Mouse (Mus musculus) kidney, postnatal 4 days (tissue): ENCODE results near the gene Olfr1392.
"Not testable (repeated sequence)": the region's sequence is repeated elsewhere in the genome, so short reads cannot be mapped to it uniquely, and the experiment has no call there.

Experiments used
- DNase-seq, 2 experiments: peaks; one replicate each; pipeline ENCODE4 v3.0.0; 2021; ENCODE audit warnings: mixed read lengths in 2 of 2

Olfr1392 gene

GRCm38 (mm10) chr11:49284982-49285381, at the start of gene Olfr1392:
Olfr1392 (plus strand) TSS chr11:49285282.
- DNase-seq = not testable (repeated sequence)

GRCm38 (mm10) chr11:49235459-49236207, 49.4 kb upstream of the Olfr1392 start:
- DNase-seq = no peak

GRCm38 (mm10) chr11:49236891-49237290, 48.2 kb upstream of the Olfr1392 start:
- no peak for DNase-seq

- no peak for DNase-seq
Observed at GRCm38 (mm10) chr11:49237532-49237931, 47.5 kb upstream of the Olfr1392 start.

- DNase-seq = no peak
Observed at GRCm38 (mm10) chr11:49240310-49240709, 44.8 kb upstream of the Olfr1392 start.

GRCm38 (mm10) chr11:49240874-49241273, 44.2 kb upstream of the Olfr1392 start:
- no peak for DNase-seq

GRCm38 (mm10) chr11:49241471-49241870, 43.6 kb upstream of the Olfr1392 start:
- DNase-seq = no peak

- no peak for DNase-seq
Observed at GRCm38 (mm10) chr11:49242944-49243626, 42.0 kb upstream of the Olfr1392 start.

- peak; percentile 97 to 98 for DNase-seq
Observed at GRCm38 (mm10) chr11:49243727-49244594, 41.1 kb upstream of the Olfr1392 start, which contains the start of gene Mgat1. Mgat1 (plus strand) TSS chr11:49244191.

GRCm38 (mm10) chr11:49244595-49244930, 40.5 kb upstream of the Olfr1392 start:
- no peak for DNase-seq

- DNase-seq = peak; percentile 73 to 85
Observed at GRCm38 (mm10) chr11:49245176-49245575, 39.9 kb upstream of the Olfr1392 start.

GRCm38 (mm10) chr11:49245634-49246415, 39.3 kb upstream of the Olfr1392 start:
- DNase-seq = no peak

GRCm38 (mm10) chr11:49246523-49246922, 38.6 kb upstream of the Olfr1392 start:
- no peak for DNase-seq

GRCm38 (mm10) chr11:49247255-49247654, 37.8 kb upstream of the Olfr1392 start:
- no peak for DNase-seq

GRCm38 (mm10) chr11:49248226-49248973, 36.7 kb upstream of the Olfr1392 start:
- peak; percentile 57 to 74 for DNase-seq

GRCm38 (mm10) chr11:49248974-49249700, 35.9 kb upstream of the Olfr1392 start:
- no peak for DNase-seq

GRCm38 (mm10) chr11:49249811-49250421, 35.2 kb upstream of the Olfr1392 start:
- DNase-seq = peak; percentile 44 to 58

- DNase-seq = peak; percentile 91 to 95
Observed at GRCm38 (mm10) chr11:49250422-49251379, 34.4 kb upstream of the Olfr1392 start.

- no peak for DNase-seq
Observed at GRCm38 (mm10) chr11:49251380-49251761, 33.7 kb upstream of the Olfr1392 start.
